Mouse (Mus musculus) kidney, adult 8-10 months (tissue): Measurements from ENCODE around the gene Ptprc.

Experiments
- DNase-seq, 2 experiments: peaks; one replicate each; pipeline ENCODE4 v3.0.0; 2022

The Ptprc gene

DNA sequence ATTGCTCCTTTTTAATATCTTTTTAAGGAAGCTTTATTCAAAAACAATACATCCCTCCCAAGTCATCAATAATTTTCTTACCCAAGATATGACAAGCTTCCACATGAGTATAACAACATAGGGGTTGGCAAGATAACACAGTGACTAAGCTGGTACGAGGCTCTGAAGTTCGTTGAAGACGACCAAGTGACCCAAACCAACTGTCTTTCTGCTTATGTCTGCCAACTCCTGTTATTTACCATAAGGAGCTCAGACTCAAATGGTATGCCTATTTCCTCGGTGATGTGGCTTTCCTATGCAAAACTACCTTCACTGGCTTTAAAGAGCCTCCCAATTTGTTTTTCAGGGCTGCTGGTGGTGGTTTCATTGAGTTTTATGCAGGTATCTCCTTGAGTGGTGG is at the start of gene Ptprc:
TSS of gene Ptprc (minus strand) at position 215 of the 400 bp plus-strand sequence.
- no peak for DNase-seq

DNA sequence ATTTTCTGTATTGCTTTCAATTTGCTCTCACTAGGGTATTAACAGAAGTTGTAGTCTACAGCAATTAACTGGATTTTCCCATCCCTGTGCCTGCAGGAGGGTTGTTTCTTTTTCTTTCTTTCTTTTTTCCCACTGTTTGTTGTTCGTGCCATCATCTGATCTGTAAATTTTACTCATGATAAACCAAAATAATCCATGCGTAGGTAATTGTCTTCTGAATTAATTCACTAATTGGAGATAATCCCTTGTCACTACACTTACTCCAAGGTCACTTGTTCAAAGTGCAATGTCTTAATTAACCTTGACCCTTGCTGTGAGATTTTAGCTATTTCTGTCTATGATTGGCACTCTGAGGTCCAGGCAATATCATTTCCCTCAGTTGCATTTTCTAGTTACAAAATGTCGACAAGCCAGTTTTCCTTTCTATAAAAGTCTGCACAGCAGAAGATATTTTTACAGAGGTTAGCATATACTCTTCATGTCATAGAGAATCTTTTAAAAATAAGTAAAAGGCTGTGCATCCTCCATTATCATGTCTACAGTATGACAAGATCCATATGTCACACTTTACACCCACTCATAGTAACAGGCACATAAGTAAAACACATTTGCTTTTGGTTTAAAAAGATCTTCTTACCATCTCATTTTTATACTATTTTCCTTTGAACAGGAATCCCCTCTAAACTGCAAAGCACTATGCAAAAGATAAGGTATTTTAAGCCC is 39.4 kb upstream of the Ptprc start:
- DNase-seq: no peak

DNA sequence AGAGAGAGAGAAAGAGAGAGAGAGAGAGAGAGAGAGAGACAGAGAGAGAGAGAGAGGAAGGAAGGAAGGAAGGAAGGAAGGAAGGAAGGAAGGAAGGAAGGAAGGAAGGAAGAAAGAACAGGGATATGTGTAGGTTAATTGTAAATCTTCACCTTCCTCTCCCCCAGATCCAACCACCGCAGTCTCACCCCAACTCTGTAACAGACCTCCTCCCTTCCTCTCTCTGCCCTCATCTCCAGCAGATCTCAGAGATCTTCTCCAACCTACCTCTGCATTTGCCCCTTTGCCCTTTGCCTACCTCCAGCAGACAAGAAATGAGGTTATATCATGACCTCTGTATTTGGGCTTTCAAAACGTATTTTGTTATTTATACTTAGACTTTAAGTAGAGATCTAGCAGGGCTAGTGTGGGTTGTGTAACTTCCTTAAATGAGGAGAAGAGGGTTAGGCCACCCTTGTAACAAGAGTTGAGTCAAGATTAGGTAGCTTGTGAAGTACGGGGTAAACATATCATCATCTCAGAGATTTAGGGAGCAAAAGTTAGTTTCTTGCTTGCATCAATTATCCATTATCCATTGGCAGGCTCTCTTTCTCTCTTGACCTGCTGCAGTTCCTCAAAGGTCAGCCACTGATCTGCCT is 35.0 kb upstream of the Ptprc start:
- DNase-seq: no peak

DNA sequence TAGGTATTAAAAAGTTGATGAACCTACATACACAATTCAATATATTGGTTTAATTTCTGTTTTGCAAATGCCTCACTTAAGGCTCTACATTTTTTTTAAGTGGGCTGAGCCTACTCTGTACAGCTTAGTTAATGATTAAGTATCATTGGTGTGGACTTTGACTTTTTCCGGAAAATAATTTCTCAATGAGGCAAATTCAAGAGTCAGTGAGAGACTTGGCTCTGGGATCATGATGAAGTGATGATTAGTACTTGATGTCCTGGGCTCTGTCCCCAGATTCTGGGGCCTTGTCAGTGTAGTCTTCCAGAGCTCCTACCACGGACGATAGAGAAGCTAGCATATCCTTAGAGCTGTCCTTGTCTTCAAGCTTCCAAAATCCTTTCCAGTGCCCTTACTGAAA is 34.2 kb upstream of the Ptprc start:
- DNase-seq: peak; percentile 41 to 52

DNA sequence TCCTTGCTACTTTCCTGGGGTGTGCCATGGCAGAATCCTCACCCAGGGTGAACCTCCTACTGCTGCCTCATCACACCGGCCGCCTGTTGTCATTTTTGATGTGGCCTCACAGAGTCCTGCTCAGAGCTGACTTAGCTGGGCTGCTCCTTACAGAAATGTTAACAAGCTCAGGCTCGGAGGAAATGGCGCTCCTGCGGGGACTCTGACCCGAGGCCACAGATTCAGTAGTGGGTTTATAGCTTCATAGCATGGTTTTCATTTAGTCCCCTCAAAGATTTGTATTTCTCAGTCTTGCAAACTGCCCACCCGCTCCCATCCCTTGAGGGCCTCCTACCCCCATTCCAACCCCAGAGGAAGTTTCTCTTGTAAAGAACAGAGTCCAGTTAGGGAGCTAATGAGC is 30.5 kb upstream of the Ptprc start:
- no peak for DNase-seq

DNA sequence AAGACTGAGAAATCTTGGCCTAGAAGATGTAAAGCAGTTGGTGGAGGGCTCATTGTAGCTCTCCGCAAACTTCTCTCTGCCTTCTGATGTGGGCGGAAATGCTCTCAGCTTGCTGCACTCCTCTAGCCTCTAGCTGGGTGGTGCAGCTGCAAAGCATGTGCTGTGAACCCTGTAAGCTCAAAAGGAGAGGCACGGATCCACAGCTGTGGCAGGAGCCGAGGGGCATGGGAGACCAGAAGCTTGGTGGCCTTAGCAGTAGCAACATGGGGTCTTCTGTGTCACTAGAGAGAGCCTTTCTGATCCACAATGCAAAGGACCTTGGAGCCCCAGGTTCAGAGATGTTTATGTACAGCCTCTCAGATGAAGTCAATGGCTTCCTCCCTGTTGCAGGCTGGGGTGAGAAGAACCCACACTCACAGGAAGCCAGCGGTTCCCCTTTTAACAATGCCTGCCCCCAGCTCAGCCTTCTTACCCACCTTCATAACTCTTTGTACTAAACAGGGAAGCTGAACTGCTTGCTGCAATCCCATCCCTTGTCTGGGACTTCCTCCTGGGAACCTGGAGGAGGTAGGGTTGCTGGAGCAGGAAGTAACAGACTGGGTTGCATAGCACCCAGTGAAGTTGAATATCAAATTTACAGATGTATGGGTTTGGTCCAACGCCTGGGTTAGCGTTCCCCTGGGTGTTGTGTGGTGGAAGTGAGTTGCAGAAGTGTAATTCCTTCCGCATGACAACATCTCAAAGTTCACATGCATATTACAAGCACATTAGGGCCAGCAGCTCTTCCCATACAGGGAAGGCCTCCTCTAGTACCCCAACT is 16.4 kb upstream of the Ptprc start:
- DNase-seq: no peak

DNA sequence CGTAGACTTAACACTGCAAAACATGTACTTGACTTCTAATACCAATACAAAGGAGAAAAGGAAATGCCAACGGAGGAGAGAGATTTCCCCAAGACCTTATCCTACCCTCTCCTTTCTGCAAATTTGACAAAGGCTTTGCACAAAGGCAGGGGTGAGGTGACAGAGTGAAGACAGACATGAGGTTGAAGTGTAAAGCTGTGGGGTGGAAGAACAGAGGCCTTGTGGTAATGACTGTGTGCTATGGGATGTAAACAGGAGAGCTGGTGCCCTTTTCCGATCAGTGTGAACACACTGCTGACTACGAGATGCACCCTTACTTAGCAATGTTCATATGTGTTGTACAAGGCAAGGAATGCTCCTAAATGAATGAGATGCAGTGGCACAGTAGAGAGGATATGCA is 12.6 kb upstream of the Ptprc start:
- DNase-seq: no peak

DNA sequence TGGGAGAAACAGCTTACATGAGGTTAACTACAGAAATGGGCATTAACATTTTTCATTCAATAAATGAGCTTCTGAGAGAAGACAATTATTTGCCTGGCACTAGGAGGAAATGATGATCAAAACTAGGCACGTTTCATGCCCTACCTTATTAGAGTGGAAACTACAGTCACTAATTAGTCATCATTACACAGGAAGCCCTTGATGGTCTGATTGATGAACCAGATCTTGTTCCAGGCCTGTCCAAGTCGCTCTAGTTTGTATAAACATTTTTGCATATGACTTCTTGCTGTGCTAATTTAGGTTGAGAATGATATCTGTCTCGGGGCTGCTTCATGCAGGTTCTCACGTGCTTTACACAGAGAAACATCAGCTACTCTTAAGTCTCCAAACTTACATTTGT is 10.4 kb upstream of the Ptprc start:
- DNase-seq: no peak

DNA sequence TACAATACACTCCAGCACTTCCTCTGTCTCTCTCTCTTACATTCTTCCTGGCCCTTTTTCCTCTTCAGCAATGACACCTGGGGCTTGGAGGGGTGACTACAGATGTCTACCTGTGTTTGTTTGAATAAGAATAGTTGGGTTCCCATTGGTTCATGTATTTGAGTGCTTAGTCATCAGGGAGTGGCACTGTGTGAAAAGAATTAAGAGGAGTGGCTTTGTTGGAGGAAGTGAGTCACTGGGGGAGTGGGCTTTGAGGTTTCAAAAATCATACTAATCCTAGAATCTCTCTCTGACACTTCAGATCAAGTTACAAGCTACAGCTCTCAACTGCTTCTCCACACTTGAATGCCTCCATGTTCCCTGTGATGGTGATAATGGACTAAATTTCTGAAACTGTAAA is 4.6 kb upstream of the Ptprc start:
- no peak for DNase-seq

DNA sequence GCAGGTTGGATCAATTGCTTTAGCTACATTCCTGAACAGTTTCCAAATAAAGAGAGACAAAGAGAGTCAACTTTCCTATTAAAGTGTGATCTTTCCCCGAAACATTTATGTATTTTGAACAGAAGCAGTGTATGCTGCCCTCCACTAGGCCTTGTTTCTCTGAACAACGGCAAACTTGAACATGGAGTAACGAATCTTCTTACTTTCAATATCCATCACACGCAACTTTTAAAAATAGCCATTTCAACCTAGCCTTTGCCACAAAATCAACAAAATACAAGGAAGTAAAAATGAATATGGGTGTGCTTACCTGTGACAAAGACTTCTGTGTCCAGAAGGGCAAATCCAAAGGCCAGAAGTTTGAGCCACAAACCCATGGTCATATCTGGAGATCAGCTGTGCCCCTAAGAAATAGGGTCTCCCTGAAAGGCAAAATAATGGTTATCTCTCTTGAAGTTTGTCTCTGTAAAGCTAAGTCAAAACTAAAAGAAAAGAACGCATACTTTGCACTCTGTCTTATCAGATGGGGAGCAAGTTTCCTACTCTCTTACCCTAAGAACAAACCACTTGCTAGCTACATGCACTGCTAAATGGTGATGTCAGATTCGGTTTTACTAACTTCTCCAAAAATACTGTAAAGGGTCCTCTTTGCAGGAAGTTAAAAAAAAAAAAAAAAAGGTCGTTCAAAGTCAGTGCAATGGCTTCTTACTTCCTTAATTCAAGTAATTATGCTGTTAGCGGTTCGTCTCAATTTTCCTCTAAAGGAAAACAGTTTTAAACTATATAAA is 609 bp downstream of the Ptprc start:
- DNase-seq: no peak

DNA sequence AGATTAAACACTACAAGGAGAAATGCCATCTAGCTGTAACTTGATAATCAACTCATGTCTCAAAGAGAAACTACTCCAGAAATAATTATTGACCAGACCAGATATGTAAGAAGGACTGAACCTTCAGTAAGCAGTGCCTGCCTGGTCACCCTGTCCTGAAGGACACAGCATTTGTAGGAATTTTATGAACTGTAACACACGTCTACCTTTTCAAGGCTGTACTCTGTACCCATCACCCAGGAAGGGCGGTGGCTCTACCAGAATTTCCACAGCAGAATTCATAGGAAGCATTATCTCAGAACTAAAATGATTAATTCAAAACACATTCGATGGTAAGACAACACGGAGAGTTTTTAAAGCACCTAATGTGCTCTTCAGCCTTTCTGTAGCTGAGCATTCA is 1.4 kb downstream of the Ptprc start:
- no peak for DNase-seq

DNA sequence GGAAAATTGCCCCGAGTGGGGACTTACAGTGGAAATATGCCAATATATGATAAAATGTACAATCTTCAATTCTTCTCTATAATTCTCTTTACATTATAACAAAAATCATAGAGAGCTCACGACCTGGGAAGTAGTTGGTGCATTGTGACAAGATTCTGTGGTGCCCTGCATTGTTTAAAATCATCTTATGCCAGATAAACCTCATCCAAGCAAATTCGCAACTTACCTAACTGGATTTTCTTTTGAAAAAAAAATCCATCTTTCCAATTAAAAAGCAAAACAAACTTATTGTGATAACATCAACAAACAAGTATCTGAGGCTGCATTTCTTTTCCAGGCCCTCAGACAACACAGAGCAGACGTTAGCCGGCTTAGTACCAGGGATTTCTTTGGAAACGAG is 1.8 kb downstream of the Ptprc start:
- no peak for DNase-seq

DNA sequence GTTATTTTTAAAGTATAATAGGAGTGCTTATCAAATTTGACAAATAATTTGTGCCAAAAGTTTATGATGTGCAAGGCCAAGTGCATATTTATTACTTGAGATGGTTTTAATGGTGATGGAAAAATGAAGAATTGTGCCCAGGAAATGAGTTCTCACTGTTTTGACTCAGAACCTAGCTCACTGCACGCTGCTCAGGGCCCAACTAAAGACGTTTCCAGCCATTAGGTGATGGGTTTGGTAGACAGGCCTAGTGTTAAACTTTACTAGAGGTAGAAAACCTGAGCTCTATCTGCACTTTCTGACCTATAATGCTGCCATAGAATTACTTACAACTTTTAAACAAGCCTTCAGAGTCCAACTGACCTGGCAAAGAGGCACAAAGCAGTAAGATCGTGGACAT is 3.0 kb downstream of the Ptprc start:
- no peak for DNase-seq

DNA sequence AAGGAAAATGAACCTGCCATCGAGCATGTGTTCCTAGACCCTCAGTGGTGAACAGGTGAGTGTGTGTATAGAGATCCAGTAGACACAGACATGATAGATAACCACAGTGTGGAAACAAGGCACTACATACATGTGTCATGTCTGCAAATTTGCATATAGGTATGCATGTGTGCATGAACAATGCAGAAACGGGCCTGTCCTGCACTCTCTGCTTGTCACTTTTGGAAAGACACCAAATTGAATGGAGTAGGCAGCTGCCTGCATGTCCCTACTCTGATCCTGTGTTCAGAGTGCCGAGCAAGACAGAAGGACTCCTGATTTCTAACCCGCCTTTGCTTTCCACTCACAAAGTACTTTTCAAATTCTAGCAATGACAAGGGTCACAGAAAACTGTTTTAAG is 3.4 kb downstream of the Ptprc start:
- no peak for DNase-seq

DNA sequence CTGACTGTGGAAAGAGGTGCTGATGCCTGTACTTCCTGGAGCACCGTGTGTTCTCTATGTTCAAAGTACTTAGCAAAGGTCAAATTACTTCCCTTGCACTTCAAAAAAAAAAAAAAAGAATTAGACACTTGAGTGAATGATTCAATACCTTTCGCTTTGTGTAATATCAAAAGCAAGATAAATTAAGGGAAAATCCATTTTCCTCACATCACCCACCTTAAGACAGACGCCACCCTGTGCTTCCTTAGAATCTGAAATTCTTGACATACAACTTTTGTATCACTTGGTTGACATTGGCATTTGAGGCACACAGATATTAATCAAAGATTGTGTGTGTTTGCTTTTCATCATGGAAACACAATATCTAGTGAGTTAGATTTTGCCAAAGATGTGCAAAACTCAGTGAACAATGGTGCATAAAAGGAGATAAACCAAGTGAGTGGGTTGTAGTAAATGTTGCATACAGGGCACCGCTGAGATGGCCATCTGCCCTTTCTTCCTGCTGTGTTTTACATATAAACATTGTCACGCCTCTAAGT is 9.2 kb downstream of the Ptprc start:
- DNase-seq: no peak

DNA sequence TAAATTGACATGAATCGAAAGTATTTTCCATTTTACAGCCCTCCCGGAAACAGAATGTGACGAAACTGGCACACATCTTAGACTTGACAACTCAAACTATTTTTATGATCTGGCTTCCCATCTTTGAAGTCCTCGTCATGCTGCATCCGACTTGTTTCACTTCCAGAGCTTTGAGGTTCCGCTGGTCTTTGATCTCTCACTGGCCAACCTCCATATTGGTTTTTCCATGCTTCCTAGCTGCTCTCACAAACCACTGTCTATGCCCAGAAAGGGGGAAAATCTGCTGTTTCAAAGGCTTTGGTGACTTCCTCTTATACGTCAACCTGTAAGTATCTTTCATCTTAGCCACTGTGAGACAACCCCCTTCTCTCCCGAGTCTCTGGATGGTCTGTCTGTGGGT is 12.9 kb downstream of the Ptprc start:
- DNase-seq: no peak

DNA sequence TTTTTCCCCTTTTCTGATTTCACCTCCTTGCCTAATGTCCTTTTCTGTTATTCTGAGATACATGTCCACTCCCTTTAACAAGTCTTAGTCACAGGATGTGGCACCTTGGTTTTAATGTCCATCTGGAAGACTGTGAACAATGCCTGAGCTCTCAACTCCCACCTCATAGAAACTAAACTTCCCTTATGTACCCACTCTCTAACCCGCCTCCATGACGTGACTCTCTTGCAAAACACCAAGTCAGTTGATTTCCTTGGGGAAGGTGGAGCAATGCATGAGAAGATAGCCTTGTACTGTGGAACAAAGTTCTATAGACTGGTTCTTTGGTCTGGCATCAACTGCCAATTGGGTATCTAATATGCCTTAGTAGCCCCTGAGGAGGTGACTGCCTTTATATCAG is 16.6 kb downstream of the Ptprc start:
- DNase-seq: no peak

DNA sequence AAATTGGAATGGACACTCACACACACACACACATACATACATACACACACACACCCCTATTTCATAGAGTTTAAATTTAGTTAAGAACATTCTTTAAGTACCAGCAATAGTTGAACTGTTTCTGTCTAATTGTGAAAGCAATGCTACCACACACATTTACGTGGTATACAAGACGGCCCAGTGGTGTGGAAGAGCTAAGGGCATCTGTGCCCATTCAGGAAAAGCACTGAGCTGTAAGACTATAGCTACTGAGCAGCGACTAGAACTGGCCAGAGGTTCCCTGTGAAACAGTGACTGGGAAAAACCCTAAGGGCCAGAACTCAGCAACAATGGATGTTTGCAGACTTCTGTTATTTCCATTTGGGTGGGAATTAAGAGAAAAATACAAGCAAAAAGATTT is 17.3 kb downstream of the Ptprc start:
- DNase-seq: no peak

DNA sequence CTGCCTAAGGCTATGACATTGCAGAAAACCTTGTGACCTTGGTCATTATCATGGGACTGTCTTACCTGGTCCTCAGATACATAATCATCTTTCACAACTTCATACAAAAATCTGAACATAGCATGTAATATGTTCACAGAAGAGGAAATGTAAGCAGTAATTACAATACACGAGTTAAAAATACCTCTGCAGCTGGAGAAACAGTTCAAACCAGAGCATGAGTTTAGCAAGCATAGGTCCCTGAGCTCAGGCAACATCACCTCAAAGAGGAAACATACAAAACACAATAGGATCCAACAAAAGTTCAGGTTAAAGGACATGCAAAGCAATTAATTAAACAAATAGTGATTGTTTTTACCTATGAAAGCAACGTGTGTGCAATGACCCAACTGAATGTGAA is 17.8 kb downstream of the Ptprc start:
- no peak for DNase-seq

DNA sequence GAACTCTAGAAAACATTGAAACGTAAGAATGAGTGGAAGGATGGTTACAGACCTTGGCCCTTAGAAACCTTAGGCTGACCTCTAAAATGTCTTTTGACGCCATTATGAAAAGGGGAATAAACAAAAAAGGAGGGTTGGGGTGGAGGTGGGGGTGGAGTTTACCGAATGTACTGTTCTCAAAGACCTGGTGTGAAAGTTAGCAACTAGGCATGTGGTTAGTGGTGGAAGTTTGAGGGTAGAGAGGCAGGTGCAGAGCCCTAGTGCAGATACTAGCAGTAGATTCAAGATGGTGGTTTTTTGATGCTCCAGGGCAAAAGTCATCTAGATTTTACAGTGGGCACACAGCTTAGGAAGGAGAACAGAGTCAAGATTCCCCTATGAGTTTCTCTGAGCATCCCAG is 18.5 kb downstream of the Ptprc start:
- no peak for DNase-seq

DNA sequence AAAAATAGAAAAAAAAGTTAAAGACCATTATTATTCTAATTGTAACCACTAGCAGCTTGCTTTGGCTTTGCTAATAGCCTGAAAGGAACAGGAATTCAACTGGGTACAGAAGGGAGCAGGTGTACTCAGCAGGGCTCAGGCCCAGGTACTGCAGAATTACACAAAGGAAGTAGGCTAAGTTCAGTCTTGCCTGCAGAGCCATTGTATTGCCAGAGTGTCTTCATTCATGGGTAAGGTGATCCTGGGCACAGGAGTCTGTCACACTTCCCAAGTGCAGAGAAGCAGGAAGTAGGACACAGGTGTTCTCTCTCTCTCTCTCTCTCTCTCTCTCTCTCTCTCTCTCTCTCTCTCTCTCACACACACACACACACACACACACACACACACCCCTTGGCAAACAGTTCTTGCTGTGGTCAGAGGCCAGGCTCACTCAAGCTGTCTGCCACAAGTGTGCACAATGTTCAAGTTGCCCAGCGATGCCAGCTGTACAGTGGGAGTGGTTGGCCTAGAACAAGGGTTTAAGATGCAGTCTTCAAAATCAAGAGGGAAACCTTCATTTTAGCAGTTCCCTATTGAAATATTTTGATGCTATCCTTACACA is 21.2 kb downstream of the Ptprc start:
- no peak for DNase-seq

DNA sequence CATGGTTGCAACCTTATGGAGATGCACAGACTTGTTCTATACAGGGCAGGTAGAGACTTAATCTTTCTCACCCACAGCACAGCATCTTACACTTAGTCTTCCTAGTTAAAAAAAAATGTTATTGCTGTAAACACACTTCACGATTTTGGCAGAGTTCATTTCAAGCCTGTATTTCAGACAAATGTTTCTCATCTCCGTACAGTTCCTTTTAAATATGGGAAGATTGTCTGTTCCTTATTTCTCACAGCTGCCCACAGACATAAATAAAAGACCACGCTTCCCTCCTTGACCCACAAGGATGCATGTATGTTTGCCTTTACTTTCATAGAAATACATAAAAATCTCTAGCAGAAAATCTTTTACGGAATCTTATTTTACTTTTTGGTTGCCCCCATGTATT is 22.4 kb downstream of the Ptprc start:
- no peak for DNase-seq

DNA sequence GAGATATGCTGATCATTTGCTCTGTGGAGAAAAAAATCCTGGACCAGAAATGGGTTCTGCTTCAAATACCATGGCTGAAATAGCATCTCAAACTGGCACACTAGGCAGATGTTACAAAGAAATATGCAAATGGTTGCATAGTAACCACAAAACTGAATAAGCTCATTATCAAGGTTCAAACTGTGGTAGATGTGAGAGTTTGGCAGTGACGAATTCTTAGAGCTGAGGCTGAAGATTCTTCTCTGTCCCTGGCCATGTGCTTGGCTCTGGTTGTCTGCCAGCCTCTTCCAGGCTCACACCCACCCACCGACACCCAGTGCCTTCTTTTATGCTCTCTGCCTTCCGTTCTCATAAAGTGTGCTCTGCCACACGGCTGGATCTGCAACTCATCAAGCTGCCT is 26.7 kb downstream of the Ptprc start:
- DNase-seq: no peak
